Mouse (Mus musculus) T-helper 1 cell (primary cell): ENCODE results near the gene Tnfrsf1b.

Source experiments
- in situ Hi-C: fragments of 300-600 bp; cut with MboI, MseI; formaldehyde crosslinking; loops from one replicate; pipeline ENCODE4 v1.15.1; 2025; ENCODE audit warnings: high pct_unique_total_duplicates

The Tnfrsf1b gene

GRCm38 (mm10) chr4:145246173-145247011, at the start of gene Tnfrsf1b:
Gene Tnfrsf1b, minus strand, starts transcription at chr4:145246870.
- in situ Hi-C loops: no loop called here

DNA sequence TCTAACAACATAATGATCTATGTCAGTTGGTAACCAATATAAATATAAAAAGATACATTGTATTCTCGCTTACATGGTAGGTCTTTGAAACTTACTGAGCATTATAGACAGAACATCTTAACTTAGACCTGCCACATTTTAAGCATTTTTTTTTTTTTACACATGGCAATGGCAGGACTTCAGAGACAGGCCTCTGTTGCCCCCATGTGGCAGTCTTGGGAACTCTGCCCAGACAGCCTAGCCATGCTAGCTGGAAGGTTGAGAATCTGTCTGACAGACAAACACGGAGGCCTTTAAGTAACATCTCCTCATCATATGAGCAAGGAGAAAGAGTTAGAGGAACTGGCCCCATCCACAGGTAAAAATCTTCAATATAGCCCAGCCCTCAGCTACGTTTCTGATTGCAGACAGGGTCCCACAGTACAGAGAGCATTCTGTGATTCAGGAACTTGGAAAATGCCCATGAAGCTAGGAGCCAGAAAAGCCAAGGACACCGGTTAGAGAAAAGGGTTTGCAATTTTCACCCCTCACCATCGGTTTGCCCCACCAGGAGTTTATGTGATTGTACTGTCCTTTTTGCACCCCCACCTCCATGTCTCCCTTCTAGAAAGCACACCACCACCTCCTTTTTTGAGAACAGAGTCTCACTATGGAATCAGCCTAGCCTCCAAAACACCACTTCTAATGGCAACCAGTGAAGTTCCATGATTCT, 49.1 kb upstream of the Tnfrsf1b start:
- in situ Hi-C loops: loop anchor here (25.0 kb wide), 1 partner anchor 533 kb away; no protein-coding TSS in a partner anchor

GRCm38 (mm10) chr4:145294588-145294987, 47.9 kb upstream of the Tnfrsf1b start:
- in situ Hi-C loops: loop anchor here (25.0 kb wide), 1 partner anchor 532 kb away; no protein-coding TSS in a partner anchor

DNA sequence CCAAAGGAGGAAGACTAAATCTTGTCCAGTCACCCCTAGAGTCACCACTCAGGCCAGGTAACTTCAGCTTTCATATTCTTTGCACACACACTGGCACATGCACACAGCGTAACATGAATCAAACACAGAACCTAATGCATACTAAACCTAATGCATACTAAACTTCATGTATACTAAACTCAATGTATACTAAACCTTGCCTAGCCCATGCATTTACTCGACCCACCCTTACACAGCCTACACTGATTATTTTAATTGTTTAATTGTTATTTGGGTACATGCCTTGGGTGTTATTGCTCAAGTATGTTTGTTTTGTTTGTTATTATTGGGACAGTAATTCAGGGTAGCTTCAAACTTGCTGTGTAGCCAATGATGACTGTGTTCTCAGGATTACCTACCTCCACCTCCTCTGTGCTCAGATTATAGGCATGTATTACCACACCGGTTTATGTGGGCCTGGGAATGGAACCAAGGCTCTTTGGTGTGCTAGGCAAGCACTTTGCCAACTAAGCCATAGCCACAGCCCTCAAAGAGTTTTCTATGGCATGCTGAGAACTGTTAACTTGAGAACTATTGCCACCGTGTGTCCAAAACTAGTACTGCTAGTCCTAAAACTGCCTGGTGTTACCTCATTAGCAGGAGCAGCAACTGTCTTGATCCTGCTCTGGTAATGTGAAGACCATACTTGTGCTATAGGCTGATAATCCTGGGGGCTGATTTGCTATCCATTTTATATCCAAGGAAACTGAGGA, 39.9 kb upstream of the Tnfrsf1b start:
- in situ Hi-C loops: loop anchor here (5.0 to 25.0 kb wide), 3 partner anchors 69 to 524 kb away; no protein-coding TSS in a partner anchor

GRCm38 (mm10) chr4:145284675-145285074, 38.0 kb upstream of the Tnfrsf1b start:
- in situ Hi-C loops: loop anchor here (5.0 to 25.0 kb wide), 3 partner anchors 67 to 522 kb away; no protein-coding TSS in a partner anchor

GRCm38 (mm10) chr4:145283441-145283840, 36.8 kb upstream of the Tnfrsf1b start:
- in situ Hi-C loops: loop anchor here (25.0 kb wide), 1 partner anchor 521 kb away; no protein-coding TSS in a partner anchor

- in situ Hi-C loops: loop anchor here (25.0 kb wide), 1 partner anchor 519 kb away; no protein-coding TSS in a partner anchor
Observed at GRCm38 (mm10) chr4:145280966-145281365, 34.3 kb upstream of the Tnfrsf1b start.

DNA sequence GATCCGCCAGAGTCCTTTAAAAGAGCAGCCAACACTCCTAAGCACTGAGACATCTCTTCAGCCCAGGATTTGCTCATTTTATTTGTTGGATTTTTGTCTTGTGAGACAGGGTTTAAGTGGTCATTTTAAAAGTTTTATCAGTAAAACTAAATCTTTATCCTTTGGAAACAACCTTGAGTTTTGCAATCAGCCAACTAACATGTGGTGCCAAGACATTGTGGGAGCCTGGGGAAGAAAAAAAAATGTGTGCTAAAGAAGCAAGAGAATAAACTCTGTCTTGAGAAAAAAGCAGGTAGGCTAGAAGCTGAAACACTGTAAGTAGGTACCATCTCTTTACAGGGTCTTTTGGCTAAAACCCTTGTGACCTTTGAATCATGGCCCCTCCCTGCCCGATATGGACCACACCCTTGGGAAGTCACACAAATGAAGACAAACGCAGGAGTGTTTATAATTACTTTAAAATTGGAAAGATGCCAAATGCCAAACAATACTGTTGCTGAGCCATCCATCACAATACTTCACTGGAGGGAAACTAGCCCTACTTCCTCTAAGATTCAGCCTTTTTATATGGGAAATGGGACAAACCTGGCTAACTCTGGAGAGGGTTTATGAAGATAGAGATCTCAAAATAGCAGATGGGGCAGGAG, 32.2 kb upstream of the Tnfrsf1b start:
- in situ Hi-C loops: loop anchor here (25.0 kb wide), 1 partner anchor 517 kb away; no protein-coding TSS in a partner anchor

GRCm38 (mm10) chr4:145278231-145278630, 31.6 kb upstream of the Tnfrsf1b start:
- in situ Hi-C loops: loop anchor here (25.0 kb wide), 1 partner anchor 516 kb away; no protein-coding TSS in a partner anchor

DNA sequence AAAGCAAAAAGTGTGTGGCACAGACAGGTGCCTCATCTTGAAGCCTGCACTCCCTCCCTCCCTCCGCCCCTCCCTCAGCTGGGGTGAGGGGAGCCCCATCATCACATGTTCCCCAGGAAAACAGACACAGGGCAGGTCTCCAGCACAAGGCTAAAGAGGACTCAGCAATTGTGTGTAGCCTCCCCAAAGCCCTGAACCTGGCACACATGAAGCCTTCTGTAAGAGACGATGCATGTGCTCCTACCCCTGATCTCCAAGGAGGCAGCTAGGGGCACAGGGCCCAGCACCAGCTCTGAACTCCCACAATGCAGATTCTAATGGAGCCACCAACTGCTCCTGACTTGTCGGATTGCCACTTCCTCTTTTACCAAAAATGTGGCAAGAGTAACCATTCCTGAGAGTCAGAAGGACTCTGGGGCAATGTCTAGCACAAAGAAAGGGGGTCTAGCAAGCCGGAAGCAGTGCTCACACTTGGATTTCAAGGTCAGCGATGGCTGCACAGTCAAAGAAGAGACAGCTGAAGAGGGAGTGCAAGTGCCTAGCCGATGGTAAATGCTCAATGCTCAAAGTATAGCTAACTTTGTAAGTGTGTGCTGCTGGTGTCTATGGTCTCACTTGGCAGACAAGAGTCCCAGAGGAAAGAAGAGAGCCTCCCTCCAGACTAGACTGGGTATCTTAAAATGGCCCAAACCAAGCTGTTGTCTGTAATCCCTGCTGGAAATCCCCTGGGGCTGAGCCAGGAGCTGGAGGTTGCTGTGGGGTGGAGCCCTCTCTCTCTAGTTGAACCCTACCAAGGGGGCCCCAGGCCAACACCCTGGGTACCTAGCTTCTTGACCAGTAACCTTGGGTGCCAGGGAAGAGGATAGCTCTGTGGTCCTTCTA, 29.9 kb upstream of the Tnfrsf1b start:
- in situ Hi-C loops: loop anchor here (25.0 kb wide), 1 partner anchor 514 kb away; no protein-coding TSS in a partner anchor

DNA sequence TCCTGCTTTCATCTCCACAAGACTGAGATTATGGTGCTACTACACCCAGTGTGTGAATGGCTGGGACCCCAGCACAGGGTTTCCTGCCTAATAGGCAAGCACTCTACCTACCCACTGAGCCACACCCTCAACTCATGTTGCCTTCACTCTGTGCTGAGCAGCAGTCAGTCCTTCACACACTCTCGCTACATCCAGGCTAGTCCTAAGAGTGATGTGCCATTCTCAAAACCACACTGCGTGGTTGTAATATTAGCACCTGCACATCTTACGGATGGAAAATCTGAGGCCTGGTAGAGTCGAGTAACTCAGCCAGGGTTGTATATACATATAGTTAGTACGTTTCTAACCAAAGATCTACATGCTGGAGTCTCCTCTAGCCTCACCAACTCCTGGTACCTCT, 28.2 kb upstream of the Tnfrsf1b start:
- in situ Hi-C loops: loop anchor here (25.0 kb wide), 1 partner anchor 513 kb away; no protein-coding TSS in a partner anchor

DNA sequence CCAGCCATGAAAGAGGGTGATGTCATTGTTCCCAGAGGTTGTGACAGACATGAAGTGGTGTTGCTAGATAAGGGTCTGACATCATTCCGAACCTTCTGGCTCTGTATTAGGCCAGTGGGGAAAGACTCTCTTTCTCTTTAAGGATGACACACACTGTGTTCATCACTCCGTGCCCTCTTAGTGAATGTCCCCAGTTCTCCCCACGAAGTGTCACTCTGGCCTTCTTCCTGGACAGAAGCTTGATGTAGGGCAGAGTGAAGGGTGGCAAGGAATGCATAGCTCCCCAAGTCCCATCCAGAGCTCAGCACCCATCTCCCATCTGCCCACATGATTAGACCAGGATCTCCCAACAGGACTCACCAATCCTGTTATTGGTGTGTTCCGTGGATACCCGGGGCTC, 27.3 kb upstream of the Tnfrsf1b start:
- in situ Hi-C loops: no loop called here

- in situ Hi-C loops: no loop called here
Observed at GRCm38 (mm10) chr4:145272763-145273162, 26.1 kb upstream of the Tnfrsf1b start.

DNA sequence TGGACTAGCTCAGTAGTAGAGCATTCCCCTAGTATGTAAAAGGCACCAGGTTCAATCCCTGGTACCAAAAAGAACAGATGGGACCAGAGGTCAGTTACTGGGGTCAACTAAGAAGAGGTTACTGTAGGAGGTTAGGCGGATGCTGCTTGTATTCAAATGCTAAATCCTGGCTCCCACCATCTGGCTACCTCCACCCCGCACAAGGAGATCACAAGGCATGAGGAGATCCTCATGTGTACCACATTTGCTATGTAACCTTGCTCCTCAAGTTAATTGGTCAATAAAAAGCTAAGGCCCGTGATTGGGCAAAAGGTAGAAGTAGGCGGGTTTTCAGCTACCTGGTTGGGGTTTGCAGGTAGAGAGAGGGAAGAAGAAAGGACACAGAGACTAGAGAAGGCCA, 25.0 kb upstream of the Tnfrsf1b start:
- in situ Hi-C loops: no loop called here

DNA sequence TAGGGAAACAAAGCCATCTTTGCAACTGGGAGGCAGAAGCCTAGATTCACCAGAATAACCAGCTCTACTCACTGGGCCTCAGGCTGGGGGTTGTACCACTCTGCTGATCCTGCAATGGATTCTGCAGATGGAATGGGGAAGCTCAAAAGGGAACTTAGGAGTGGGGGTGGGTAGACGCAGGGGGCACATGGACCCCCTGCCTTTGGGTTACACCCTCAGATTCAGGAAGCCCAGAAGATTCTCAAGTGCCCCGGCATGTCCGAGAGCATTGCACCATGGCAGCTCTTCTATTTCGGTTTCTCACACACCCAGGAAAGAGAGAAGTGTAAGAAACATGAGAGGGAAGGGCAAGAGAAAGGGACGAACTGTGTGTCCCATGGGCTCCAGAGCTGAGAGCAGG, 23.5 kb upstream of the Tnfrsf1b start:
- in situ Hi-C loops: no loop called here

DNA sequence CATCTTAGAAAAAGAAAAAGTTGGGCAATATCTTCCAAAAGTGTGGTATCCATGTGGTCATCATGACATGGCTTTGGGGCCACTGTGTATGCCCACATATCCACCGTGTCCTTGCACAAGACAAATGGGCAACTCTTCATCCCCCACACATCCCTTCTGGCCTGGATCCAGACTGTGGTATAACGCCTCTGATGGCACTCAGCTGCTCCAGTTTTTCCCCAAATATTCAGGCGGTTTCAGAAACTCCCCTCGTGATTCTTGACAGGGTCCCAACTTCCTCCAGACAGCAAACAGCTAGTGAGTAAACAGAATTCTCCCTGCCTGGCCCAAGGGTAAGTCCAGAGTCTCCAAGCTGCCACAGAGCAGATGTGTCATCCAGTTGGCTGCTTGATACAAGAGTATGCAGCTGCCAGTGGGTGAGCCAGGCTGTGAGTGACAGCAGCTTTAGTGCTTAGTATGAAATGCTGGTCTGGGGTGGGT, 21.0 kb upstream of the Tnfrsf1b start:
- in situ Hi-C loops: no loop called here

GRCm38 (mm10) chr4:145266505-145266904, 19.8 kb upstream of the Tnfrsf1b start:
- in situ Hi-C loops: no loop called here

DNA sequence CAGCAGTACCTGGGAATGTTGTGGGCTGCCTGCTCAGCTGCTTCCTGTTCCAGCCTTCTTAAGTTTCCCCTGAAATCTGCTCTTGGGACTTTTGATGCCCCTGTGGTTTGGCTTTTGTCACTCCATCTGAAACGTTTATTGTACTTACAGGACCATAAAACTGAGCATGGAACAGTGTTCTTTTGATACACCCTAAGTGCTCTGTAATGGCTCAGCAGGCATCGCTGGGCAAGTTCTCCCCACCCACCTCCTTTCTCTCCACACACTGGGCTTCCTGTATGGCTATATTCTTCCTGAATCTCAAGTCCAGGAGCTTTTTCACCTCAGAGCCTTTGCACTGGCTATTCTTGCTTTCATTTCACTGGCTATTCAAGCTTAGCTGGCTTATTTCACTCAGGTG, 18.1 kb upstream of the Tnfrsf1b start:
- in situ Hi-C loops: no loop called here

DNA sequence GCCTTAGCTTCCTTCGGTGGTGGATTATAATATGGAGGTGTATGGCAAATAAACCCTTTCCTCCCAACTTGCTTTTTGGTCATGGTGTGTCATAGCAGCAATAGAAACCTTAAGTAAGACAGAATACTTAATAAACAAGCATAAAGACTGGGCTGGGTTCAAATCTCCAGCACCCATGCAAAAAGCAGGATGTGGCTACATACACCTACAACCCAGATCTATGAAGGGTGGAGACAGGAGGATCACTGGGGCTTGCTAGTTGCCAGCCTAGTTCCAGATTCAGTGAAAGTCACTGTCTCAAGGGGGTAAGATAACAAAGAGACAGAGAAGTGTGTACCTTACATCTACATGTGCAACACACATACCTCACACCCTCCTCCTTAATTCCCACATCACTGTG, 16.9 kb upstream of the Tnfrsf1b start:
- in situ Hi-C loops: no loop called here

DNA sequence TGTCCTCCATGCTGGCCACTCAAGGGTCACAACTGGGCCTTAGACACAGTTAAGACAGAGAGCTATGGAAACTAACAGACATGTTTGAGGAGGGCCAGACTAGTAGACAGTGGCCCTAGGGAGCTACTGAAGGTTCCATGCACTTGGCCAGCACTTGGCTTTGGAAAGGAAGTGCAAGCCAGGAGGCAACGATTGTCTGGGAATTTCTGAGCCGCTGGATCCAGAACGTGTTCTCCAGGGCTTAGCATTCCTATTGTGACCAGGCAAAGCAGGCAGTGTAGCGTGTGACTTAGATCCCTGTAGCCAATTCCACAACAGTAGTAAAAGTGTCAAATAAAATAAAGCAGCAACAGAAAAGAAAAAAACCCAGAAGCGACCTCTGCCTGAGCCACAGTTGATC, 14.1 kb upstream of the Tnfrsf1b start:
- in situ Hi-C loops: no loop called here
